Mouse (Mus musculus) layer of hippocampus, adult 2 months (tissue): ENCODE measurements around the gene Erc1. TPM values are rescaled to one million over a fixed set of nuclear protein-coding genes. Genes with fewer than 3 reads are reported as not detected.
"Not testable (repeated sequence)": the region's sequence is repeated elsewhere in the genome, so short reads cannot be mapped to it uniquely, and the experiment has no call there.

Experiments
- DNase-seq, 2 experiments: peaks; one replicate each; pipeline ENCODE4 v3.0.0; 2022; ENCODE audit warnings: low spot score in 2 of 2
- H3K27ac ChIP-seq: fragments of 200-600 bp; 2 replicates; pipeline ENCODE4 v1.8.1; 2022
- H3K4me3 ChIP-seq: fragments of 200-600 bp; 2 replicates; pipeline ENCODE4 v1.8.1; 2022; ENCODE audit warnings: mild to moderate bottlenecking
- CTCF ChIP-seq: fragments of 200-600 bp; conservative IDR thresholded peaks from 2 replicates; pipeline ENCODE4 v1.8.1; 2022; ENCODE audit warnings: antibody characterized with exemption, mild to moderate bottlenecking, moderate library complexity
- total RNA-seq, 2 experiments: library from RNA; stranded (reverse); gene quantifications; 2 replicates each; pipeline ENCODE4 v1.2.3; 2021

Erc1 gene
- total RNA-seq, 2 experiments from 2014 or later = 51.9 to 54.5 TPM

DNA sequence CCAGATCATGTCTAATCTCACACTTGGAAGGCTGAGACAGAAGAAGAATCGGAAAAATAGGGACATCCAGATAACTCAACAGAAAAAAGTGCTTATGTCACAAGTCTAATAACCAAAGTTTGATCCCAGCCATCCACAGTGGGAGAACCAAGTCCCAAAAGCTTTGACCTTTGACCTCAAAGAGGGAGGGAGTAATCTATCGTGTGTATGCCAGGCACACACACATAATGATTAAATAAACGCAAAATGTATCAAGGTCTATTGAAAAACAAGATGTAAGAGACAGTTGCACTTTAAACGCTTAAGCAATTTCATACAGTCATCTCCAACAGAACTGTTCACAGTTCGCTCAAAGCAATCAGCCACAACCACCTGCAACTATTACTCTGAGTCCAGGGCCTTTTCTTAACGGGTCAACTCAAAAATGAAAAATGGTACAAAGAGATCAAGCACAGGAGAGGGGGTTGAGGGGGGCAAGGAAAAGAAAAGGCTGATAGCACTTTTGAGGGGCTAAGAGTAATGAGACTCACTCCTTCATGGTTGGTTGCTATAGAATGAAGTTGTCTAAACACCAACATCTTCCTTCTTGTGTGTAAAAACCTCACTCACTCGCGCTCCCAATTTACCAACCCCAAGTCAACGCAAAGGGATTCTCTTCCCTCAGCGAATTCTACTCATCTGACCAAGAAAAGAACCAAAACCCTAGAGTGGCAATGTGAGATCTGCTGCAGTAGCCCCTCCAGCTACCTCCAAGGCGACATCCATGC lies 1.0 kb downstream of the Erc1 start:
- no peak for DNase-seq
- TF ChIP-seq CTCF = no peak
- H3K27ac ChIP-seq = peak overlapping the region; percentile 97
- peak overlapping the region; percentile 78 for H3K4me3 ChIP-seq

DNA sequence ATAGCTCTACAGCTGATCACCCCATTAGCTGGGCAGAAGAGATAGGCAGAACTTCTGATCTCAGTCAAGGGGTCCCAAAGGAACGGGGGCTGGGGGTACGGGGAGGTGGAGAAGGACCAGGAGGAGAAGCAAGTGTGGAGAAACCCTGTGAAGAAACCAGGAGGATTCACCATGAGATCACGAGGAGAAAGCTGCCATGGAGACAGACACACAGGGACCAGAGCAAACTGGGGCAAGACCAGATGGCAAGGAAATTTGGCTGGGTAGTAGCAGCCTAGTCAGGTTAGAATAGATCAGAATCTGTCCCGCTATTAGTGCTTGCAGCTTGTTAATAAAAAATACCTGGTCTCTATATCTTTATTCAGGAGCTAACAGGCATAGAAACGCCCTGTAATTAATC lies 18.0 kb downstream of the Erc1 start:
- H3K27ac ChIP-seq = peak overlapping the region; percentile 82
- no peak for TF ChIP-seq CTCF
- H3K4me3 ChIP-seq = no peak overlapping the region
- no peak for DNase-seq

DNA sequence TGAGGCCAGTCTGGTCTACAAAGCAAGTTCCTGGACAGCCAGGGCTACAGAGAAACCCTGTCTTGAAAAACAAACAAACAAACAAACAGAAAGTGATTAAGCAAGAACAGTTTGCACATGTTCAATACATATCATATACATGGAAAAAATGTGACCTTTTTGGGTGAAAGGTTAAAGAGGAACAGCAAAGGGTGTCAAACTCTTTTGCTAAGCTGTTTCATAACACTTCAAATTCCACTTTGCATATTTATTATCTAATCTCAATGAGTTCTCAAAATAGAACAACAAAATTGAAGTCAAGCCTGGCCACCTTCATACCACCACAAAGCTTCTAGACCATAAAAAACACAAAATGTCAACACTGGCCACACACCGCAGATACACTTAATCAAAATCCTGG lies 19.8 kb downstream of the Erc1 start:
- Histone ChIP-seq H3K27ac (no peak overlapping the region; the same call in 1 of the 2 replicates), H3K4me3 (no peak overlapping the region)
- no peak for TF ChIP-seq CTCF
- no peak for DNase-seq

DNA sequence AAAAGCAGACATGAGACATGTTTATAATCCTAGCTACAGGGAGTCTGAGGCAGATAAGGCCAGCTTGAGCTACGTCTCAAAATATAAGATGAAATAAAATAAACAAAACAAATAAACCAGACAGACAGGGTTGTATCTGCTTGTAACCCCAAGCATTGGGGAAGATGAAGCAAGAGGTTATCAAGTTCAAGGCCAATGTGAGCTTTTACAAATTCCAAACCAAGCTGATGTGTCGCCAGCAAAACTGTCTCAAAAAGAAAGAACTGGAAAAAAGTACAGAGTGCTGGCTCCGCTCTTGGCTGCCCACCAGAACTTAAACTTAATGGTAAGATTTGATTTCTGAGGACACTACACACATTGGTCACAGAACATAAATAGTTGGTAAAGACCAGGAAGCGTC lies 21.3 kb downstream of the Erc1 start:
- H3K27ac ChIP-seq = no peak overlapping the region
- no peak for DNase-seq
- no peak overlapping the region for H3K4me3 ChIP-seq
- no peak for TF ChIP-seq CTCF

DNA sequence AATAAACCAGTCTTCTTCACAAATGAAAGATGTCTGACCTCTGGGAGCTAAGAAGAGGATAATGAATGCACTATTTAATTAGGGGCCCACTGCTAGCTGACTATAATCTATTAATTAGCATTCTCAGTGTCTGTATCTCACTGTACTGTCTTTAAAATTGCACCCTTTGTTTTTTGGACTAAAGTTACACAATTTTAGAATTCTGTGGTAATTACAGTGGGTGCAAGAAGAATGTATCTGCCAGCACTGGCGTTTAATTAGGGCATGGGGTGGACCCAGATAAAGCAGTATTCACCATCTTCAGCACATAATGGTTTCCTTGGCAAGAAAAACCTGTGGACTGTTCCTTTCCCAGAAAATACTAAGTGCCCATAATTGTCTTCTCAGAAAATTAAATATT lies 25.8 kb downstream of the Erc1 start:
- Histone ChIP-seq H3K4me3 (no peak overlapping the region), H3K27ac (peak overlapping the region; percentile 55; the same call in 1 of the 2 replicates)
- no peak for TF ChIP-seq CTCF
- no peak for DNase-seq

DNA sequence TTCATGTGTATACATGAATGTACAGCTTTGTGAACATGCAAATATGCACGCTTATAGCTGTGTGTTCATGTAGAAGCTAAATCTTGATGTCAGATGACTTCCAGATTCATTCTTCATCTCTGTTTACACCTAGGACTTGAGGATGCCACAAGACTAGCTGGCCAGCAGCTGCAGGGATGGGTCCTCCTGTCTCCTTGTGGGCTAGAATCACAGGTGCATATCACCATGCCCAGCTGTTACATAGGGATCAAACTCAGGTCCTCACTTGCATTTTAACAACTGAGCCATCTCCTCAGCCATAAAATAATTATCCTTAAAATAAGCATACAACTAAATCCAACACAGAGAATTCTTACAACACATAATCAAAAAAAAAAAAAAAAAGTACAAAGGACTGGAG lies 26.8 kb downstream of the Erc1 start:
- TF ChIP-seq CTCF = no peak
- Histone ChIP-seq H3K27ac (peak overlapping the region; percentile 55; the same call in 1 of the 2 replicates), H3K4me3 (no peak overlapping the region)
- DNase-seq = no peak

DNA sequence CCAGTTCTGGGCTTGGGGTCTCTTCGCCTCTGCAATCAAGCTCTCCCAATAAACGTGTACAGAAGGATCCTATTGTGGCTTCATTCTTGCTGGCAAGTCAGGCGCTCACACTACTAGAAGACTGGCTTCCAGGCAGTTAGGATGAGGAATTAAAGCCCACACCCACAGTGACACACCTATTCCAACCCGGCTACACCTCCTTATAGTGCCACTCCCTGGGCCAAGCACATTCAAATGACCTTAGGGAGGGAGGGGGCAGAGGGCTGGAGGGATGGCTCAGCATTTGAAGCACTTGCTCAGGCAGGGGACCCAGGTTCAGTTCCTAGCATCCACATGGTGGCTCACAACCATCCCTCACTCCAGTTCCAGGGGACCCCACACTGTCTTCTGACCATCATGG lies 29.4 kb downstream of the Erc1 start:
- Histone ChIP-seq H3K4me3 (no peak overlapping the region), H3K27ac (no peak overlapping the region)
- DNase-seq = no peak
- TF ChIP-seq CTCF = no peak

DNA sequence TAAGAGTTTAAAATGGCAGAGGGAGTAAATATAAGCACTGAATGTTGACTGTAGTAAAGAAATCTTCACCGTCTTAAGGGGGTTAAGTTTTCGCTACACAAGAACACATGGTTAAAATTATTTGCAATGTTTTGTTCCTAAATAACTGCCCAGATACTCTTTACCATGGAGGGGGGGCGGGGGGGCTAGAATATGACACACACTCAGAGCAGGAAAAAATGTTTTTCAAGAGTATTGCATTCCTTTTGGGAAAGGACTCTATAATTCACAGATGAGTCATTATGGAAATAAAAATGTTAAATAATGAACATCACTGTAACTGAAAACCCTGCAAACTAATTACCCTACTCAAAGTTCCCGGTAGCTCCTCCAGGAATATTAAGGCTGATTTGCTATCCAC lies 32.5 kb downstream of the Erc1 start:
- H3K27ac ChIP-seq = no peak overlapping the region
- no peak for TF ChIP-seq CTCF
- H3K4me3 ChIP-seq = no peak overlapping the region
- no peak for DNase-seq

DNA sequence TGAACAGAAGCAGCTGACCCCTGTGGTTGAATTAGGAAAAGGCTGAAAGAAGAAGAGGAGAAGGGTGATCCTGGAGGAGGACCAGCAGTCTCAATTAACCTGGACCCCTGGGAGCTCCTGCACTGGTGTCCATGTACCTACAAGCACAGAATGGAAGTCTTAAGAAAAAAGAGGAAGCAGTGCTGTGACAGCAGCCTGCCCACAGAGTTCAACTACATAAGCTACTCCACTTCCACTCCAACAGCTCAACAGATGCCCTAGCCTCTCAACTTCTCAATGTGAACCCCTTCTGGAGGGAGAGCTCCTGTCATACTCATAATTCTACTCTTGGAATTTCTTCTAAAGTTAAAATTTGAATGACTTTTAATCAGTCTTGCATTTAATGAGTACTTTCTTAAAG lies 34.9 kb downstream of the Erc1 start:
- DNase-seq, H3K4me3 ChIP-seq, H3K27ac ChIP-seq: not testable (repeated sequence)

DNA sequence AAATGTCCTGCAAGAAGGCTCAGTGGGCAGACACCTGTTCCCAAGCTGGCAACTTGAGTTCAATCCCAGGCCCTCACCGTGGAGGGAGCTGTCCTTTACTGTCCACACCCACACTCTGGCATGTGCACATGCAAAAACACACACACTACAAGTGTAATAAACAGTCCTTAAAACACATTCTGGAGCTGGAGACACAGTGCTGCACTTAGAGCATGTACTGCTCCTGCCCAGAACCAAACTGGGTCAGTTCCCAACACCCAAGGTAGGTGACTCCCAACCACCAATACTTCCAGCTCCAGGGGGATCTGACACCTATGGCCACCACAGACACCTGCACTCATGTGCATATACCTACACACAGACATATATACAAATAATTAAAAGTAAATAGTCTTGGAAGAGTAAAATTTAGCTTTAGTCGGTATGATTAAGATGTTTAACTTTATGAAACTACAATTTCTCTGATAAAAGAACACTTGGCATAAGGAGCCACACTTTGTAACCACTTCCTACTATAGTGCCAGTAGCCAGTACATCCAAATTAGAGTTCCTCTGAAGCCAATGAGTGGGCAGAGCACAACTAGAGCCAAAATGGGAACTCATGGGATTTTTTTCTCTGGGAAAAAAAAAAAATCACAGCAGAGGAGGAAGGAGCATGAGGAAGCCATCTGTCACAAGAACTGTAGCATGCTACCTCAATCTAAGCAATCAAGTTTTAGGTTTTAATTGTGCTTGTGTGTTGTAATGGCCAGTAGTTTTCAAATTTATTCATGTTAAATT lies 39.1 kb downstream of the Erc1 start:
- Histone ChIP-seq H3K4me3 (no peak overlapping the region), H3K27ac (no peak overlapping the region; the same call in 1 of the 2 replicates)
- TF ChIP-seq CTCF = no peak
- peak; percentile 16 to 63 for DNase-seq

DNA sequence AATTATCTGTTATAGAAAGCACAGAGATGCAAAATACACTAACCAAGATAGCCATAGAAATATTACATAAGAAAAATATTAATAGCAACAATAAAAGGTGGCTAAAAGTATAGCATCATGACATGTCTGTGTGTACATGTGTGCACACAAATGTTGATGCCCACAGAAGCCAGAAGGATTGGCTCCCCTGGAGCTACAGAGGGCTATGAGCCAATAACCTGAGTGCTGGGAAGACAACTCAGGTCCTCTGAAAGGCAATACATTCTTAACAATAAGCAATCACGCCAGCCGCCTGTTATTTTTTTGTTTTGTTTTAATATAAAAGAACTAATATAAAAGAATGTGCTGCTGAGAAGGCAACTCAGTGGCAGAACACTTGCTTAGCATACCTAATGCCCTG lies 44.7 kb downstream of the Erc1 start:
- H3K4me3 ChIP-seq = no peak overlapping the region
- H3K27ac ChIP-seq = no peak overlapping the region
- DNase-seq = no peak
- TF ChIP-seq CTCF = no peak

DNA sequence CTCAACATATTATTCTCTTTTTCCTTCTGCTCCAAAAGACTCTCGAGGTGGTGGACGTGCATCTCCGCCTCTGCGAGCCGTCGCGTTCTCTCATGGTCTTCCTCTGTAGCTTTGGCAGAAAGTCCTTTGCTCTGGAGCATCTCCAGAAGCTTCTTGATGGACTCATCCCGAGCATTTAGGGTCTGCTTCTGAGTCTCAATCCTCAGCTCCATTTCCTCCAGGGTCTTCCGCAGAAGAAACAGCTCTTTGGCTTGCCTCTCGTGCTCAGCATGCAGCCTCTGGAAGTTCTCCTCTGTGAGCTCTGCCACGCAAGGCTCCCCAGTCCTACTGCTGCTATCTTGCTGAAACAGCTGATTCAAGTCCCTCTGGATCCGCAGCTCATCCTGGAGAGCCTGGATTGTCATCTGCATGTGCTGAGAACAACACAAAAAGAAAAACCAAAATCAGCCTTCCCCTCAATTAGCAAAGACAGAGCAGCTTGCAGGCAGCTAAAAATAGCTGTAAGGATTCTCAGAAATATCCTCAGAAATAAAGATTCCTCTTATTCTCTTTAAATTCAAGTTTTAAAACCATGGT lies 51.0 kb downstream of the Erc1 start:
- Histone ChIP-seq H3K4me3 (peak overlapping the region; percentile 21; the same call in 1 of the 2 replicates), H3K27ac (peak overlapping the region; percentile 83)
- no peak for TF ChIP-seq CTCF
- DNase-seq = peak; percentile 25 to 49

DNA sequence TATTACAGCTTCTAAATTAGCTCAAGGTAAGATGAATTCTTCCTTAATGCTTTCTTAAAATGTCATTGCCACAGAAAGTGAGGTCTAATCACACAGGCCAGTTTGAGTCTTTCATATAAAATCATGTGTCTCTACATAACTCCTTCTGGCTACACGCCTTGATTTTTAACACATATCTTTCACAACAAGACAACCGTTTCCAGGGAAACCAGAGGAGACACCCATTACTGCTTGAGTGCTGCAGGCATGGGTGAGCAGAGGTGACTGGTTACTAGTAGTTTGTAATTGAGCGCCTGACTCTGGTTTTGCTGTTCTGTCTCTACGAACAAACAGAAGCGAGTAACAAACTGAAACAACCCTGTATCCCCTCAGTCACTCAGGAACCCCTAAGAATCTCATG lies 51.7 kb downstream of the Erc1 start:
- DNase-seq = no peak
- TF ChIP-seq CTCF = no peak
- H3K4me3 ChIP-seq = no peak overlapping the region; the same call in 1 of the 2 replicates
- H3K27ac ChIP-seq = peak overlapping the region; percentile 83
